In genomic region chr3:146117258-146117996, GRCm38 (mm10) we compare ENCODE assay signal across 8 mouse cellular contexts. TPM values are rescaled to one million over a fixed set of nuclear protein-coding genes. Genes with fewer than 3 reads are reported as not detected.
A peak's percentile ranks its signal among the peaks of the same experiment; 100 is the strongest.
DNase-seq lines count a peak whose midpoint lies in the region; ATAC-seq and TF ChIP-seq lines count a peak whose summit lies in the region.

TSS of gene Mcoln3 (plus strand) at chr3:146117450.

- H3K4me2 ChIP-seq in lung, embryonic 16.5 days (ENCODE audit: low read depth, low read length), result peak within 1 kb of the TSS; percentile 62
- peak within 1 kb of the TSS; percentile 38 for H3K4me2 ChIP-seq in hindbrain, embryonic 12.5 days (replicated peaks)
- H3K4me2 ChIP-seq in liver, embryonic 13.5 days, result 0 out of 2 replicates have a peak within 1 kb of the TSS, but pooled peaks have one; percentile 21
- H3K4me2 ChIP-seq in stomach, embryonic 16.5 days (ENCODE audit: low read depth, low read length), result peak within 1 kb of the TSS; percentile 59

- peak within 1 kb of the TSS; percentile 39; the same call in 1 of the 2 replicates for H3K9ac ChIP-seq in lung, embryonic 16.5 days (ENCODE audit: low read length)
- H3K9ac ChIP-seq in hindbrain, embryonic 12.5 days, result no peak within 1 kb of the TSS
- no peak within 1 kb of the TSS for H3K9ac ChIP-seq in liver, embryonic 13.5 days
- 0 out of 2 replicates have a peak within 1 kb of the TSS, but pooled peaks have one; percentile 27 for H3K9ac ChIP-seq in stomach, embryonic 16.5 days (ENCODE audit: low read length)

- no peak within 1 kb of the TSS for H3K27ac ChIP-seq in lung, embryonic 16.5 days (ENCODE audit: low read length)
- no peak within 1 kb of the TSS for H3K27ac ChIP-seq in hindbrain, embryonic 12.5 days
- no peak within 1 kb of the TSS for H3K27ac ChIP-seq in liver, embryonic 13.5 days
- H3K27ac ChIP-seq in stomach, embryonic 16.5 days (ENCODE audit: low read length), result no peak within 1 kb of the TSS
- no peak within 1 kb of the TSS for H3K27ac ChIP-seq in thymus, adult 2 months (ENCODE audit: control insufficient read depth, insufficient read depth, low read length)

- peak within 1 kb of the TSS; percentile 43 for H3K4me3 ChIP-seq in lung, embryonic 16.5 days (ENCODE audit: low read length)
- H3K4me3 ChIP-seq in hindbrain, embryonic 12.5 days, result peak within 1 kb of the TSS; percentile 13
- H3K4me3 ChIP-seq in liver, embryonic 13.5 days (replicated peaks), result no peak within 1 kb of the TSS
- peak within 1 kb of the TSS; percentile 38 for H3K4me3 ChIP-seq in stomach, embryonic 16.5 days (replicated peaks; ENCODE audit: low read length)
- no peak within 1 kb of the TSS for H3K4me3 ChIP-seq in thymus, adult 2 months (ENCODE audit: control insufficient read depth, insufficient read depth, low read length)

- peaks cover 18% of the 10 kb centered on the region for H3K27me3 ChIP-seq in lung, embryonic 16.5 days (ENCODE audit: control insufficient read depth, insufficient read depth, low read depth, low read length)
- H3K27me3 ChIP-seq in hindbrain, embryonic 12.5 days, result peaks cover 29% of the 10 kb centered on the region
- peaks cover 40% of the 10 kb centered on the region for H3K27me3 ChIP-seq in liver, embryonic 13.5 days
- H3K27me3 ChIP-seq in stomach, embryonic 16.5 days (ENCODE audit: control insufficient read depth, insufficient read depth, low read length), result peaks cover 15% of the 10 kb centered on the region; the same call in 1 of the 2 replicates
- no peaks in the 10 kb centered on the region for H3K27me3 ChIP-seq in thymus, adult 2 months (ENCODE audit: control insufficient read depth, insufficient read depth, low read length)

- DNase-seq in lung, postnatal 25 days (ENCODE audit: low spot score), result no peak
- no peak for DNase-seq in liver, embryonic 13.5 days
- no peak for DNase-seq in B cell, adult 2 months
- no peak for DNase-seq in thymus, adult 2 months
- DNase-seq in thymus, postnatal 4 days, result no peak

- no peak for TF ChIP-seq POLR2A in thymus, adult 2 months (IDR thresholded peaks at IDR 0.05; ENCODE audit: control insufficient read depth, extremely low read depth, insufficient read depth, low read length, poor library complexity)

- ATAC-seq in lung, embryonic 16.5 days (ENCODE audit: low read depth), result peak; percentile 54
- no peak for ATAC-seq in hindbrain, embryonic 12.5 days (ENCODE audit: low FRiP score)
- 0 out of 2 replicates have a peak, but pooled peaks have one; percentile 18 for ATAC-seq in liver, embryonic 13.5 days (ENCODE audit: low read depth)
- ATAC-seq in stomach, embryonic 16.5 days (ENCODE audit: insufficient read depth, low FRiP score), result peak; percentile 33; the same call in 1 of the 2 replicates

- no peaks in the 10 kb centered on the region for H3K9me3 ChIP-seq in lung, embryonic 16.5 days (ENCODE audit: control insufficient read depth, low read length)
- no peaks in the 10 kb centered on the region for H3K9me3 ChIP-seq in hindbrain, embryonic 12.5 days (replicated peaks)
- no peaks in the 10 kb centered on the region for H3K9me3 ChIP-seq in liver, embryonic 13.5 days (replicated peaks)
- H3K9me3 ChIP-seq in stomach, embryonic 16.5 days (replicated peaks; ENCODE audit: control insufficient read depth, low read length), result no peaks in the 10 kb centered on the region

- H3K36me3 ChIP-seq in lung, embryonic 16.5 days (ENCODE audit: control insufficient read depth, insufficient read depth, low read length), result no peaks in the 10 kb centered on the region
- no peaks in the 10 kb centered on the region for H3K36me3 ChIP-seq in hindbrain, embryonic 12.5 days
- no peaks in the 10 kb centered on the region for H3K36me3 ChIP-seq in liver, embryonic 13.5 days
- H3K36me3 ChIP-seq in stomach, embryonic 16.5 days (ENCODE audit: control insufficient read depth, insufficient read depth, low read length), result no peaks in the 10 kb centered on the region
- no peaks in the 10 kb centered on the region for H3K36me3 ChIP-seq in thymus, adult 2 months (ENCODE audit: control insufficient read depth, insufficient read depth, low read length)

- 11% methylated on average over 35 of the region's 35 CpGs for WGBS in lung, embryonic 16.5 days
- 9% methylated on average over 35 of the region's 35 CpGs for WGBS in hindbrain, embryonic 12.5 days
- WGBS in liver, embryonic 13.5 days (ENCODE audit: insufficient replicate concordance), result 17% methylated on average over 35 of the region's 35 CpGs
- WGBS in stomach, embryonic 16.5 days, result 9% methylated on average over 35 of the region's 35 CpGs
- 59% methylated on average over 35 of the region's 35 CpGs for WGBS in thymus, adult 2 months

- H3K4me1 ChIP-seq in lung, embryonic 16.5 days (replicated peaks; ENCODE audit: control insufficient read depth, insufficient read depth, low read length), result peaks cover 3% of the 10 kb centered on the region; the same call in 1 of the 2 replicates
- peaks cover 6% of the 10 kb centered on the region; the same call in 1 of the 2 replicates for H3K4me1 ChIP-seq in hindbrain, embryonic 12.5 days
- 0 out of 2 replicates have a peak, but pooled peaks cover 10% of the 10 kb centered on the region for H3K4me1 ChIP-seq in liver, embryonic 13.5 days (replicated peaks)
- peaks cover 6% of the 10 kb centered on the region; the same call in 1 of the 2 replicates for H3K4me1 ChIP-seq in stomach, embryonic 16.5 days (ENCODE audit: control insufficient read depth, insufficient read depth, low read length)
- H3K4me1 ChIP-seq in thymus, adult 2 months (replicated peaks; ENCODE audit: control insufficient read depth, insufficient read depth, low read length), result peaks cover 4% of the 10 kb centered on the region

- no peak for TF ChIP-seq CTCF in thymus, adult 2 months (IDR thresholded peaks at IDR 0.05; ENCODE audit: borderline replicate concordance, control insufficient read depth, extremely low read depth, insufficient read depth, low read length, poor library complexity)

RNA-seq across cellular contexts. Expression of gene Mcoln3, which starts in this region (rescaled TPM):
- polyA plus RNA-seq in lung, embryonic 16.5 days (2015; fragmentation: Nextera tagmentation; extraction: Ambion mirVana), result 0.69 and 0.75 TPM in 2 replicates
- polyA plus RNA-seq in hindbrain, embryonic 12.5 days (2016; fragmentation: Nextera tagmentation; extraction: Ambion mirVana), result 2.3 and 4.4 TPM in 2 replicates
- 0.13 and 0.19 TPM in 2 replicates for polyA plus RNA-seq in liver, embryonic 13.5 days (2015; fragmentation: Nextera tagmentation; extraction: Ambion mirVana)
- polyA plus RNA-seq in stomach, embryonic 16.5 days (2015; fragmentation: Nextera tagmentation; extraction: Ambion mirVana), result 5.7 and 9.9 TPM in 2 replicates
- 5.9 and 6.1 TPM in 2 replicates for polyA plus RNA-seq in thymus, adult 2 months (2012; rRNA removed)

Comparison
In these comparisons a context has a peak if more than half of its experiments do, and no peak if none do; other contexts are left out.
1. Peak in ATAC-seq, H3K4me3 ChIP-seq, H3K9ac ChIP-seq and H3K4me2 ChIP-seq in lung, embryonic 16.5 days; RNA of the gene not detected or under 1 TPM.
2. Peak in ATAC-seq and H3K4me2 ChIP-seq in liver, embryonic 13.5 days; RNA of the gene not detected or under 1 TPM.
3. H3K4me3 ChIP-seq: peak in hindbrain, embryonic 12.5 days (single experiment) and stomach, embryonic 16.5 days (single experiment); none in liver, embryonic 13.5 days (single experiment) and thymus, adult 2 months (single experiment).
4. Peak in every context shown above with its lines, with median percentiles within 50 percentile points of each other: H3K4me2 ChIP-seq.